Mouse (Mus musculus) intestine, embryonic 14.5 days (tissue): ENCODE results near the gene Gm49416. TPM values are rescaled to one million over a fixed set of nuclear protein-coding genes. Genes with fewer than 3 reads are reported as not detected.

Experiments
- microRNA-seq: library from miRNA; unstranded; fragments of <30 nt; microRNA quantifications from one replicate; pipeline ENCODE4, GENCODE M21; 2016
- polyA plus RNA-seq: library from polyadenylated mRNA; unstranded; fragments of >200 nt; fragmentation: Nextera tagmentation; extraction: Ambion mirVana; gene quantifications from 2 replicates; pipeline ENCODE4 v1.2.1, GENCODE M21; 2014

Gene Gm49416
- polyA plus RNA-seq, 1 experiment from 2014 or later, result not detected

Small RNA genes within 50 kb of the gene (microRNA-seq; reads per million reads assigned to microRNA genes)
- 0.51 reads per million for gene Mir5136

Other genes with a start within 250 kb of the Gm49416 start
- gene Chrm1, start 225.1 kb upstream of the Gm49416 start, polyA plus RNA-seq, result 0.26 and 0.44 TPM in 2 replicates
- gene Slc3a2, start 165.6 kb upstream of the Gm49416 start, polyA plus RNA-seq, result 121 and 126 TPM in 2 replicates
- gene Wdr74, start 153.1 kb upstream of the Gm49416 start, polyA plus RNA-seq, result 96.3 and 97.8 TPM in 2 replicates
- gene 1700092M07Rik, start 148.2 kb upstream of the Gm49416 start, polyA plus RNA-seq, result 0.90 and 1.3 TPM in 2 replicates
- 114 and 132 TPM in 2 replicates for gene Stx5a, start 147.5 kb upstream of the Gm49416 start, polyA plus RNA-seq
- 168 and 172 TPM in 2 replicates for gene Nxf1, start 131.9 kb upstream of the Gm49416 start, polyA plus RNA-seq
- gene Tmem223, start 117.9 kb upstream of the Gm49416 start, polyA plus RNA-seq, result 170 and 196 TPM in 2 replicates
- 92.6 and 96.6 TPM in 2 replicates for gene Tmem179b, start 114.5 kb upstream of the Gm49416 start, polyA plus RNA-seq
- gene Taf6l, start 102.5 kb upstream of the Gm49416 start, polyA plus RNA-seq, result 17.2 and 18.9 TPM in 2 replicates
- gene Polr2g, start 90.3 kb upstream of the Gm49416 start, polyA plus RNA-seq, result 148 and 151 TPM in 2 replicates
- 4.2 and 4.3 TPM in 2 replicates for gene Zbtb3, start 86.4 kb upstream of the Gm49416 start, polyA plus RNA-seq
- 38.5 and 48.4 TPM in 2 replicates for gene Ttc9c, start 69.6 kb upstream of the Gm49416 start, polyA plus RNA-seq
- gene Hnrnpul2, start 68.9 kb upstream of the Gm49416 start, polyA plus RNA-seq, result 6.5 and 7.7 TPM in 2 replicates
- gene AC129217.1, start 59.2 kb upstream of the Gm49416 start, polyA plus RNA-seq, result not detected in 2 replicates
- 39.6 and 40.9 TPM in 2 replicates for gene Bscl2, start 51.5 kb upstream of the Gm49416 start, polyA plus RNA-seq
- 23.7 and 25.2 TPM in 2 replicates for gene Gng3, start 49.7 kb upstream of the Gm49416 start, polyA plus RNA-seq
- gene Lrrn4cl, start 38.2 kb upstream of the Gm49416 start, polyA plus RNA-seq, result 1.4 TPM in 2 replicates
- 162 and 166 TPM in 2 replicates for gene Ubxn1, start 17.4 kb upstream of the Gm49416 start, polyA plus RNA-seq
- gene Uqcc3, start 8.0 kb upstream of the Gm49416 start, polyA plus RNA-seq, result 57.1 and 63.9 TPM in 2 replicates
- gene Lbhd1, start 5.2 kb upstream of the Gm49416 start, polyA plus RNA-seq, result 78.6 and 79.2 TPM in 2 replicates
- gene Gm49403, start 5.0 kb upstream of the Gm49416 start, polyA plus RNA-seq, result not detected in 2 replicates
- 92.8 and 95.9 TPM in 2 replicates for gene 1810009A15Rik, start 73 bp upstream of the Gm49416 start, polyA plus RNA-seq
- 37.5 and 44.5 TPM in 2 replicates for gene Ints5, start 4.1 kb downstream of the Gm49416 start, polyA plus RNA-seq
- gene Ganab, start 9.1 kb downstream of the Gm49416 start, polyA plus RNA-seq, result 89.8 and 96.4 TPM in 2 replicates
- gene B3gat3, start 31.4 kb downstream of the Gm49416 start, polyA plus RNA-seq, result 35.7 and 36.9 TPM in 2 replicates
- gene Rom1, start 40.4 kb downstream of the Gm49416 start, polyA plus RNA-seq, result 1.1 and 1.8 TPM in 2 replicates
- gene Eml3, start 40.6 kb downstream of the Gm49416 start, polyA plus RNA-seq, result 16.8 and 18.4 TPM in 2 replicates
- gene Mta2, start 52.9 kb downstream of the Gm49416 start, polyA plus RNA-seq, result 40.3 and 40.7 TPM in 2 replicates
- gene Tut1, start 64.9 kb downstream of the Gm49416 start, polyA plus RNA-seq, result 33.3 and 33.5 TPM in 2 replicates
- gene Eef1g, start 78.1 kb downstream of the Gm49416 start, polyA plus RNA-seq, result 501 and 531 TPM in 2 replicates
- 21.6 and 22.2 TPM in 2 replicates for gene Ahnak, start 100.4 kb downstream of the Gm49416 start, polyA plus RNA-seq
- gene Scgb1a1, start 199.0 kb downstream of the Gm49416 start, polyA plus RNA-seq, result not detected in 2 replicates
- 10.7 and 11.7 TPM in 2 replicates for gene Asrgl1, start 246.7 kb downstream of the Gm49416 start, polyA plus RNA-seq